28 mouse cellular contexts compared by ENCODE assay signal in the genomic region with DNA sequence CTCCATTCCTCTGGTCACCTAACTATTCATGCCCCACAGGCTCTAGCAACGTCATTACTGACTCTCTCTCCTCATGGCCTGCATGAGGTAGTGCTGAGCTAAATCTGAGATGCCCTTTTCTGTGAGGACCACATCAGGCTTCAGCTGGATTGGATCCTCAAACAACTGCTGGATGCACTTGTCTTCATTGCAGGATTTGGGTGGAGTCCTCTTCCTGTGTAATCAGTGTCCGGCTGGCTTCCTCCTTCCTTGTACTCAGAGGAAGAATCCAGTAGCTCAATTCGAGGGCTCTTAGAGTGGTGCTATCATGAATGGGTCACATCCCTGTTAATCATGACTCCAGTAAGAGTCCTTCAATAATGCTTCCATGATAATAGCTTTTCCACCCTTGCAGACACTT. TPM values are rescaled to one million over a fixed set of nuclear protein-coding genes. Genes with fewer than 3 reads are reported as not detected.
DNase-seq lines count a peak whose midpoint lies in the region; ATAC-seq and TF ChIP-seq lines count a peak whose summit lies in the region.
"Had no signal": no experiment of that assay in that cellular context is flagged by ENCODE, and none has a peak within 500 bp of the region (broad histone marks: within the 10 kb centered on the region; RNA-seq: fewer than 3 reads in every experiment).

No protein-coding gene starts in this region.

- no peak overlapping the region for H3K9ac ChIP-seq in lung, postnatal 0 days (replicated peaks; ENCODE audit: low read depth)
- H3K9ac ChIP-seq: embryonic facial prominence, embryonic 13.5 days; embryonic facial prominence, embryonic 15.5 days; forebrain, embryonic 12.5 days had no signal

- H3K27me3 ChIP-seq in heart, embryonic 10.5 days (ENCODE audit: insufficient read depth, poor library complexity, severe bottlenecking): no peaks in the 10 kb centered on the region
- no peaks in the 10 kb centered on the region for H3K27me3 ChIP-seq in lung, postnatal 0 days (replicated peaks; ENCODE audit: insufficient read depth, low read length)
- H3K27me3 ChIP-seq: embryonic facial prominence, embryonic 13.5 days; embryonic facial prominence, embryonic 15.5 days; forebrain, embryonic 12.5 days; Patski had no signal

- no peaks in the 10 kb centered on the region for H3K36me3 ChIP-seq in heart, embryonic 10.5 days
- no peaks in the 10 kb centered on the region for H3K36me3 ChIP-seq in lung, postnatal 0 days (ENCODE audit: insufficient read depth, low read length)
- H3K36me3 ChIP-seq: embryonic facial prominence, embryonic 13.5 days; embryonic facial prominence, embryonic 15.5 days; forebrain, embryonic 10.5 days; forebrain, embryonic 12.5 days; G1E had no signal

- H3K4me1 ChIP-seq in heart, embryonic 10.5 days: no peaks in the 10 kb centered on the region
- no peaks in the 10 kb centered on the region for H3K4me1 ChIP-seq in lung, postnatal 0 days (ENCODE audit: insufficient read depth, low read depth, low read length)
- H3K4me1 ChIP-seq in lung, adult 2 months (ENCODE audit: control insufficient read depth, insufficient read depth, low read length): 0 out of 2 replicates have a peak, but pooled peaks cover 2% of the 10 kb centered on the region
- peaks cover 4% of the 10 kb centered on the region; the same call in 1 of the 2 replicates for H3K4me1 ChIP-seq in brown adipose tissue, adult 24 weeks (ENCODE audit: control insufficient read depth, insufficient read depth, insufficient read length, low read length)
- H3K4me1 ChIP-seq: embryonic facial prominence, embryonic 13.5 days; embryonic facial prominence, embryonic 15.5 days; forebrain, embryonic 10.5 days; forebrain, embryonic 12.5 days had no signal

- no peak overlapping the region for H3K4me2 ChIP-seq in lung, postnatal 0 days (replicated peaks; ENCODE audit: low read depth, low read length)
- H3K4me2 ChIP-seq: embryonic facial prominence, embryonic 13.5 days; embryonic facial prominence, embryonic 15.5 days; forebrain, embryonic 12.5 days had no signal

- no peak for TF ChIP-seq CTCF in lung, postnatal 0 days (IDR thresholded peaks at IDR 0.05)
- no peak for TF ChIP-seq CTCF in lung, adult 2 months (IDR thresholded peaks at IDR 0.05; ENCODE audit: insufficient read depth, low read length)

- no peaks in the 10 kb centered on the region for H3K9me3 ChIP-seq in heart, embryonic 10.5 days
- H3K9me3 ChIP-seq in lung, postnatal 0 days (ENCODE audit: low read length): no peaks in the 10 kb centered on the region
- H3K9me3 ChIP-seq: embryonic facial prominence, embryonic 13.5 days; embryonic facial prominence, embryonic 15.5 days; forebrain, embryonic 10.5 days; forebrain, embryonic 12.5 days; G1E had no signal

- no peak overlapping the region for H3K27ac ChIP-seq in heart, embryonic 10.5 days
- no peak overlapping the region for H3K27ac ChIP-seq in lung, postnatal 0 days (ENCODE audit: low read length)
- H3K27ac ChIP-seq in brown adipose tissue, adult 24 weeks (replicated peaks; ENCODE audit: low read depth, low read length): peak overlapping the region; percentile 26; the same call in 1 of the 2 replicates
- H3K27ac ChIP-seq: embryonic facial prominence, embryonic 13.5 days; embryonic facial prominence, embryonic 15.5 days; forebrain, embryonic 10.5 days; forebrain, embryonic 12.5 days had no signal

- ATAC-seq in lung, postnatal 0 days: peak; percentile 19; the same call in 1 of the 2 replicates
- ATAC-seq: activated CD4-positive, CD25-positive, alpha-beta regulatory T cell, adult 4 months; CD4-positive, CD25-positive, alpha-beta regulatory T cell, adult 4 months; forebrain, embryonic 14.5 days; Patski had no signal

- no peak for TF ChIP-seq EP300 in lung, postnatal 0 days (IDR thresholded peaks at IDR 0.05)

- WGBS in heart, embryonic 10.5 days: 58% methylated on average over 3 of the region's 3 CpGs
- 37% methylated on average over 3 of the region's 3 CpGs for WGBS in lung, postnatal 0 days
- 40% methylated on average over 3 of the region's 3 CpGs for WGBS in lung, adult 2 months

- H3K4me3 ChIP-seq in heart, embryonic 10.5 days: no peak overlapping the region
- no peak overlapping the region for H3K4me3 ChIP-seq in lung, postnatal 0 days (ENCODE audit: low read depth, low read length)
- no peak overlapping the region for H3K4me3 ChIP-seq in lung, adult 2 months (replicated peaks; ENCODE audit: extremely low read depth, low read depth, low read length)
- no peak overlapping the region for H3K4me3 ChIP-seq in brown adipose tissue, adult 24 weeks (ENCODE audit: insufficient read depth, low read depth, low read length)
- H3K4me3 ChIP-seq: embryonic facial prominence, embryonic 13.5 days; embryonic facial prominence, embryonic 15.5 days; erythroblast, embryonic 14.5 days; forebrain, embryonic 10.5 days; forebrain, embryonic 12.5 days had no signal

- TF ChIP-seq POLR2A in lung, adult 2 months (IDR thresholded peaks at IDR 0.05; ENCODE audit: borderline replicate concordance, extremely low read depth, low read depth, low read length): no peak

- peak; percentile 92 for DNase-seq in heart, adult 11 months
- no peak for DNase-seq in heart, embryonic 10.5 days (ENCODE audit: low spot score)
- peak; percentile 27 for DNase-seq in lung, postnatal 0 days (ENCODE audit: low spot score)
- DNase-seq in lung, adult 18-20 months: no peak
- peak; percentile 16 for DNase-seq in lung, postnatal 25 days (ENCODE audit: low spot score)
- no peak for DNase-seq in lung, adult 2 months
- DNase-seq: adrenal gland, adult 8-10 months; adrenal gland, postnatal 14 days; adrenal gland, postnatal 36 days; B cell, adult 2 months; cerebellum, adult 11 months; cerebellum, adult 18-20 months; cerebellum, adult 8-10 months; cerebellum, adult 9-11 months; cerebellum, postnatal 14 days; cerebellum, postnatal 36 days; embryo, embryonic 11 days had no signal

RNA-seq across cellular contexts. Expression of a gene that starts 9.9 kb away (rescaled TPM):
- polyA plus RNA-seq in heart, embryonic 10.5 days (2016; fragmentation: Nextera tagmentation; extraction: Ambion mirVana): 82.7 and 89.2 TPM in 2 replicates
- 110 and 129 TPM in 2 replicates for polyA plus RNA-seq in lung, postnatal 0 days (2015; fragmentation: Nextera tagmentation; extraction: Ambion mirVana)
- polyA plus RNA-seq in lung, adult 2 months (2012; rRNA removed): 69.2 and 84.4 TPM in 2 replicates
- polyA plus RNA-seq in brown adipose tissue, adult 24 weeks (2012; ENCODE audit: insufficient read depth, insufficient read length, missing spikeins): 33.2 and 39.0 TPM in 2 replicates

RNA-seq across cellular contexts. Expression of a gene that starts 24.0 kb away (rescaled TPM):
- polyA plus RNA-seq in heart, embryonic 10.5 days (2016; fragmentation: Nextera tagmentation; extraction: Ambion mirVana): 46.7 TPM in 2 replicates
- 33.2 and 36.7 TPM in 2 replicates for polyA plus RNA-seq in lung, postnatal 0 days (2015; fragmentation: Nextera tagmentation; extraction: Ambion mirVana)
- polyA plus RNA-seq in lung, adult 2 months (2012; rRNA removed): 25.7 and 26.9 TPM in 2 replicates
- 19.7 and 31.6 TPM in 2 replicates for polyA plus RNA-seq in brown adipose tissue, adult 24 weeks (2012; ENCODE audit: insufficient read depth, insufficient read length, missing spikeins)

RNA-seq across cellular contexts. Expression of a gene that starts 24.2 kb away (rescaled TPM):
- polyA plus RNA-seq in heart, embryonic 10.5 days (2016; fragmentation: Nextera tagmentation; extraction: Ambion mirVana): 330 and 356 TPM in 2 replicates
- 349 and 358 TPM in 2 replicates for polyA plus RNA-seq in lung, postnatal 0 days (2015; fragmentation: Nextera tagmentation; extraction: Ambion mirVana)
- polyA plus RNA-seq in lung, adult 2 months (2012; rRNA removed): 62.3 and 67.0 TPM in 2 replicates
- 70.6 and 98.1 TPM in 2 replicates for polyA plus RNA-seq in brown adipose tissue, adult 24 weeks (2012; ENCODE audit: insufficient read depth, insufficient read length, missing spikeins)

RNA-seq across cellular contexts. Expression of a gene that starts 26.9 kb away (rescaled TPM):
- polyA plus RNA-seq in heart, embryonic 10.5 days (2016; fragmentation: Nextera tagmentation; extraction: Ambion mirVana): 13.6 and 15.9 TPM in 2 replicates
- 11.7 and 12.4 TPM in 2 replicates for polyA plus RNA-seq in lung, postnatal 0 days (2015; fragmentation: Nextera tagmentation; extraction: Ambion mirVana)
- polyA plus RNA-seq in lung, adult 2 months (2012; rRNA removed): 18.9 and 23.9 TPM in 2 replicates
- polyA plus RNA-seq in brown adipose tissue, adult 24 weeks (2012; ENCODE audit: insufficient read depth, insufficient read length, missing spikeins): 18.0 and 18.7 TPM in 2 replicates

RNA-seq across cellular contexts. Expression of a gene that starts 35.4 kb away (rescaled TPM):
- 2.0 and 2.5 TPM in 2 replicates for polyA plus RNA-seq in heart, embryonic 10.5 days (2016; fragmentation: Nextera tagmentation; extraction: Ambion mirVana)
- 11.5 and 12.4 TPM in 2 replicates for polyA plus RNA-seq in lung, postnatal 0 days (2015; fragmentation: Nextera tagmentation; extraction: Ambion mirVana)
- polyA plus RNA-seq in lung, adult 2 months (2012; rRNA removed): 23.1 and 25.5 TPM in 2 replicates
- 0.83 and 1.0 TPM in 2 replicates for polyA plus RNA-seq in brown adipose tissue, adult 24 weeks (2012; ENCODE audit: insufficient read depth, insufficient read length, missing spikeins)

Comparison
In these comparisons a context has a peak if more than half of its experiments do, and no peak if none do; other contexts are left out.
1. DNase-seq: peak in heart, adult 11 months (single experiment), lung, postnatal 0 days (single experiment) and lung, postnatal 25 days (single experiment); none in heart, embryonic 10.5 days (single experiment), lung, adult 18-20 months (0 of 2) and lung, adult 2 months (single experiment).